Comparison of ENCODE assay signal across 11 mouse cellular contexts in genomic region chr12:73408614-73409013, GRCm38 (mm10).
A peak's percentile ranks its signal among the peaks of the same experiment; 100 is the strongest.
DNase-seq lines count a peak whose midpoint lies in the region; ATAC-seq and TF ChIP-seq lines count a peak whose summit lies in the region.
"Had no signal": no experiment of that assay in that cellular context is flagged by ENCODE, and none has a peak within 500 bp of the region (broad histone marks: within the 10 kb centered on the region; RNA-seq: fewer than 3 reads in every experiment).

No protein-coding gene starts in this region.

- CTCF ChIA-PET in Patski (lab: Charles Lee): no interaction called here

- peak; percentile 63 for DNase-seq in kidney, adult 11 months
- no peak for DNase-seq in kidney, postnatal 4 days
- peak; percentile 78 for DNase-seq in Patski (ENCODE audit: low read depth, low spot score)
- DNase-seq in gastrocnemius, adult 2 months: peak; percentile 95
- DNase-seq in heart, postnatal 25 days (ENCODE audit: low spot score): peak; percentile 56
- no peak for DNase-seq in frontal cortex, postnatal 10 days (ENCODE audit: low spot score in 2 of 2)
- DNase-seq in urinary bladder, postnatal 4 days (ENCODE audit: low spot score in 2 of 2): no peak
- DNase-seq in left cerebral cortex, adult 8-10 months (ENCODE audit: low spot score in 2 of 2): no peak
- DNase-seq: thymus, adult 2 months had no signal

- POLR2A ChIA-PET in Patski (lab: Charles Lee): interaction anchor here (0.8 kb wide), 1 partner anchor 15 kb away, joined by 3 read pairs; no protein-coding TSS in a partner anchor

- in situ Hi-C loops in Patski (cut with MboI; ENCODE audit: low pct_unique_long_range_greater_than_20kb): no loop called here

- intact Hi-C loops in gastrocnemius, adult 2 months (cut with DNase I): loop anchor here (5.0 kb wide), 1 partner anchor 201 kb away; no protein-coding TSS in a partner anchor
- intact Hi-C loops in heart, postnatal 25 days (cut with DNase I): no loop called here

- peak overlapping the region; percentile 99 for H3K27ac ChIP-seq in gastrocnemius, adult 2 months
- H3K27ac ChIP-seq: kidney, postnatal 0 days had no signal

- ATAC-seq in Patski: peak; percentile 75
- ATAC-seq: forebrain, embryonic 14.5 days had no signal

- no peak for TF ChIP-seq CTCF in Patski (IDR thresholded peaks at IDR 0.05)
- peak; percentile 56 for TF ChIP-seq CTCF in gastrocnemius, adult 2 months (IDR thresholded peaks at IDR 0.05)

- peak overlapping the region; percentile 26; the same call in 1 of the 2 replicates for H3K4me3 ChIP-seq in gastrocnemius, adult 2 months

- H3K27me3 ChIP-seq in Patski: no peaks in the 10 kb centered on the region

Comparison
In these comparisons a context has a peak if more than half of its experiments do, and no peak if none do; other contexts are left out.
1. DNase-seq: peak in kidney, adult 11 months (single experiment), Patski (single experiment), gastrocnemius, adult 2 months (single experiment) and heart, postnatal 25 days (single experiment); none in kidney, postnatal 4 days (0 of 2), frontal cortex, postnatal 10 days (0 of 2), urinary bladder, postnatal 4 days (0 of 2) and left cerebral cortex, adult 8-10 months (0 of 2).